Mouse (Mus musculus) midbrain, embryonic 11.5 days (tissue): ENCODE measurements at regions not wholly inside any gene's neighbourhood (a gene's known extent, or its start where the extent isn't known, plus 50 kb on each side); places are given as distances from the start of the nearest gene placed in this dataset.

Source experiments
- ATAC-seq: fragments of 200-750 bp; cut with Nextera tagmentation; 2 replicates; pipeline ENCODE4 v1.8.0; 2017; ENCODE audit warnings: moderate TSS enrichment, moderate library complexity; ENCODE audit not compliant: low FRiP score
- DNase-seq: peaks from one replicate; pipeline ENCODE4 v3.0.0; 2015; ENCODE audit warnings: low spot score; ENCODE audit errors: missing footprints
- H3K27ac ChIP-seq: fragments of 300-500 bp; sonication (generic); 2 replicates; pipeline ENCODE4 v1.5.1; 2014; ENCODE audit warnings: low read depth, low read length
- H3K27me3 ChIP-seq: fragments of 300-500 bp; sonication (generic); 2 replicates; pipeline ENCODE4 v1.6.1; 2014; ENCODE audit warnings: mild to moderate bottlenecking, low read length, moderate library complexity, mixed read lengths; ENCODE audit not compliant: control insufficient read depth, insufficient read depth
- H3K36me3 ChIP-seq: fragments of 300-500 bp; sonication (generic); 2 replicates; pipeline ENCODE4 v1.6.1; 2014; ENCODE audit warnings: mild to moderate bottlenecking, low read length, moderate library complexity, mixed read lengths; ENCODE audit not compliant: control insufficient read depth, insufficient read depth
- H3K4me1 ChIP-seq: fragments of 300-500 bp; sonication (generic); 2 replicates; pipeline ENCODE4 v1.6.1; 2014; ENCODE audit warnings: low read length; ENCODE audit not compliant: control insufficient read depth, insufficient read depth
- H3K4me2 ChIP-seq: fragments of 300-500 bp; sonication (generic); 2 replicates; pipeline ENCODE4 v1.6.1; 2014; ENCODE audit warnings: mild to moderate bottlenecking, moderate library complexity
- H3K4me3 ChIP-seq: fragments of 300-500 bp; sonication (generic); 2 replicates; pipeline ENCODE4 v1.5.1; 2014; ENCODE audit warnings: low read depth, low read length
- H3K9ac ChIP-seq: fragments of 300-500 bp; sonication (generic); 2 replicates; pipeline ENCODE4 v1.6.1; 2014; ENCODE audit warnings: low read length
- H3K9me3 ChIP-seq: fragments of 300-500 bp; sonication (generic); 2 replicates; pipeline ENCODE4 v1.6.1; 2016; ENCODE audit warnings: low read length; ENCODE audit not compliant: control insufficient read depth
- WGBS: fragments of 180-500 bp; shearing (Covaris S2); extraction: QIAGEN DNeasy Blood & Tissue Kit; methylation state at CpG from one replicate; pipeline ENCODE4 v1.1.7; 2014; 5-methylcytosine and 5-hydroxymethylcytosine counted together

DNA sequence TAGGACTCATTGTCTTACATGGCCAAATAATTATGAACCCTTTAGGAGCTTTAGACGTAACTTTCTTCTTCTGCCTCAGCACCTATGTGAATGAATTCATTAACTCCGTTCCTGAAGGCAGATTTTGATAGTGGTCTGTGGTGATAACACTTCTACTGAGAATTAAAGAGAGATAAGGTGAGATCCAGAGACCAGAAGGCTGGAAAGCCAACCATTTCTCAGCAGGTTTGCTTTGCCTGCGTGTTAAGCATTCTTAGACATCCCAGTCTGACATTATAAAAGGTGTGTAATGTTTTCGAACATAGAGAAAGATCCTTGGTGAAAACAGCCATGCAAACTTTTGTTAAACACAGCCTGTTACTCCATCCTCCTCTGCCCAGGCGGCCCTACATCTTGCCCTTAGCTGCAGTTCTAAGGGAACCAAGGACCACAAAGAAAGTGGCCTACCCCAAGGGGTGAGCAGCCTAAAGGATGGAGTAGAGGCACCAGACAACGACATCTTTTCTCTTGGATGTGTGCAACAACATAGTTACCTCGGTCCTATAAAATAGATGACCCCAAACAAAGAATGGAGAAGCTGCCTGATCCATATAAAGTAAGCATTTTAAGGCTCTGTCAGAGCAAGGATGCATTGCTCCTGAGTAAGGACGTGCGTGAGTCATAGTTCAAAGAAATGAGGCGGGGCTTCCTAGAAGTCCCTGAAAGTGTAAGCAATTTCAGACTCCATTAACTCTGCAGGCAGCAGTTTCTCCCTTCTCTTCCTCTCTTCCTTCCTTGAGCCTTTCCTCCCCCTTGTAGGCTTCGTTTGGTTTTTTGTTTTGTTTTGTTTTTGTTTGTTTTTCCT is 55.1 kb upstream of the Xpr1 start:
- Histone ChIP-seq H3K4me3 (no peak overlapping the region), H3K9ac (no peak overlapping the region), H3K4me1 (no peaks in the 10 kb centered on the region; the same call in 1 of the 2 replicates), H3K9me3 (no peaks in the 10 kb centered on the region), H3K27me3 (no peaks in the 10 kb centered on the region), H3K36me3 (no peaks in the 10 kb centered on the region), H3K27ac (no peak overlapping the region), H3K4me2 (no peak overlapping the region)
- WGBS, result 72% methylated on average over 11 of the region's 11 CpGs
- ATAC-seq (no peak), DNase-seq (no peak)

DNA sequence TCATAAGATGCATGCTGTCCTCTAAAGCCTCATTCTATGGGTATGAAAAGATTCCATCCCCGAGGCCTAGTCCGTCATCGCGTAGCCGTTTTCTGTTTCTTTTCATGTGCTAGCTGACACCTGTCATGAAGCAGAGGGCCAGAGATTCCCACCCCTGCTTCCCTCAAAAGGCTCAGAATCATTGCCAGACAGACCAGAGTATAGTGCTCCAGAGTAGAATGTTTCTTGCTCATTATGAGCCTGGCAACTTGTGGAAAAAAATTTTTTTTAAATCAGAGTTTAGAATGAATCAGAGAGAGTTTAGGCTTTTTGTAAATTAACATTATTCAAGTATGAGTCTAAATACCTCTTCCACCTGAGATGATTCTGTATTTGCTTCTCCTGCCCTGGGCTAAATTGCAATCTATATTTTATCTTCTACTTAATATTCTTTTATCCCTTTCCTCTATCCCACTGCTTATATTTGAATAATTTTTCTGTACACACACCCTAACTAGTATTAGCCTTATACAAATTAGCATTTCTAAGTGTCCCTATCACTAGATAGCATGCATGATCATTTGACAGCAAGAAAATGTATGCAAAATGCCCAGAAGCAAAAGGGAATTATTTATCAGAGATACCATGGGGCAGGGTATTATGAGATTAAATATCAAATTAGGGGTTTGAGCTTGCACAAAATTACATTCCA is 55.9 kb upstream of the Xpr1 start:
- ATAC-seq (no peak), DNase-seq (no peak)
- no peak overlapping the region for H3K4me3 ChIP-seq
- H3K27ac ChIP-seq, result no peak overlapping the region
- H3K9me3 ChIP-seq, result no peaks in the 10 kb centered on the region
- 67% methylated on average over 5 of the region's 5 CpGs for WGBS
- no peaks in the 10 kb centered on the region for H3K27me3 ChIP-seq
- H3K9ac ChIP-seq, result no peak overlapping the region
- H3K36me3 ChIP-seq, result no peaks in the 10 kb centered on the region
- no peaks in the 10 kb centered on the region; the same call in 1 of the 2 replicates for H3K4me1 ChIP-seq
- H3K4me2 ChIP-seq, result no peak overlapping the region

GRCm38 (mm10) chr1:155474973-155475372 is 57.8 kb upstream of the Xpr1 start:
- DNase-seq, result no peak
- Histone ChIP-seq H3K4me1 (no peaks in the 10 kb centered on the region; the same call in 1 of the 2 replicates), H3K4me2 (no peak overlapping the region), H3K27ac (no peak overlapping the region), H3K36me3 (no peaks in the 10 kb centered on the region), H3K27me3 (no peaks in the 10 kb centered on the region), H3K9ac (no peak overlapping the region), H3K9me3 (no peaks in the 10 kb centered on the region), H3K4me3 (no peak overlapping the region)
- WGBS, result 60% methylated on average over 2 of the region's 2 CpGs
- ATAC-seq, result no peak

DNA sequence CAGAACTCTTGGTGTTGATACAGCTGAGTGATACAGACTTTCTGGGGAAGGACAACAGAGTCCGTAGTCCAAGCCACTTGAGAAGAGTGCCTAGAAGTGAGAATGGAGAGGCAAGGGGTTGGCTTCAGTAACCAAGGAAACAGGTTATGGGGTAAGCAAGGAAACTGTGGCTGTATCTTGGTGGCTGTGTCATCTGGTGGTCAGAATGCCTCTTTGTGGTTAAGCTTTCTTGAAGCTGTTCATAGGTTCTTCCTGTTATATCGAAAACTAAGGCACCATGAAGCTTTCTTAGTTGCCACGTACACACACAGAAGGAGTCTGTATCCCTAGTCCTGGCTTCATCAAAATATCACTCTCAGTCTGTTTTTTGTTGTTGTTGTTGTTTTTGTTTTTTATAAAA is 59.0 kb upstream of the Xpr1 start:
- no peak overlapping the region for H3K4me2 ChIP-seq
- H3K36me3 ChIP-seq, result no peaks in the 10 kb centered on the region
- H3K4me1 ChIP-seq, result no peaks in the 10 kb centered on the region; the same call in 1 of the 2 replicates
- no peak overlapping the region for H3K4me3 ChIP-seq
- peak; percentile 12 for DNase-seq
- no peak for ATAC-seq
- H3K27ac ChIP-seq, result no peak overlapping the region
- H3K27me3 ChIP-seq, result no peaks in the 10 kb centered on the region
- WGBS, result 96% methylated on average over 3 of the region's 3 CpGs
- H3K9me3 ChIP-seq, result no peaks in the 10 kb centered on the region
- no peak overlapping the region for H3K9ac ChIP-seq

DNA sequence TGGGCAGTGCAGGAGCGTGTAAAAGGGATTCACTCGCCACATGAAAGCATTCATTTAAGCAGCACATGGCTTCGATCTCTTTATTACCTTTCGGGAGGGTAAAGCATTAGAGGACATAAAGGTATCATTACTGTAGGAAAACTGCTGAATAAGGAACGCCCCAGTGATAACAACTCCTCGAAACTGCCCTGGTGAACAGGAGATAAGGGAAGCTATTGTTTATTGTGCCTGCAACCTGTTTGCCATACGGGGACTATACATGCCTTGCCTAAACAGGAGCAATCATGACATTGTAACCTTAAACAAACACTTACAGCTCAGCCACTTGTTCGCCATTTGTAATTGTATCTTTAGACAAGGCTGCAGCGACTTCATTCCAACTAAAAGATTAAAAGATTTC is 64.9 kb upstream of the Xpr1 start:
- ATAC-seq (no peak), DNase-seq (no peak)
- H3K9ac ChIP-seq, result no peak overlapping the region
- H3K4me2 ChIP-seq, result no peak overlapping the region
- H3K4me1 ChIP-seq, result peaks cover 4% of the 10 kb centered on the region; the same call in 1 of the 2 replicates
- no peaks in the 10 kb centered on the region for H3K36me3 ChIP-seq
- H3K9me3 ChIP-seq, result no peaks in the 10 kb centered on the region
- no peak overlapping the region; the same call in 1 of the 2 replicates for H3K27ac ChIP-seq
- no peaks in the 10 kb centered on the region; the same call in 1 of the 2 replicates for H3K27me3 ChIP-seq
- H3K4me3 ChIP-seq, result no peak overlapping the region
- WGBS, result 66% methylated on average over 9 of the region's 9 CpGs

DNA sequence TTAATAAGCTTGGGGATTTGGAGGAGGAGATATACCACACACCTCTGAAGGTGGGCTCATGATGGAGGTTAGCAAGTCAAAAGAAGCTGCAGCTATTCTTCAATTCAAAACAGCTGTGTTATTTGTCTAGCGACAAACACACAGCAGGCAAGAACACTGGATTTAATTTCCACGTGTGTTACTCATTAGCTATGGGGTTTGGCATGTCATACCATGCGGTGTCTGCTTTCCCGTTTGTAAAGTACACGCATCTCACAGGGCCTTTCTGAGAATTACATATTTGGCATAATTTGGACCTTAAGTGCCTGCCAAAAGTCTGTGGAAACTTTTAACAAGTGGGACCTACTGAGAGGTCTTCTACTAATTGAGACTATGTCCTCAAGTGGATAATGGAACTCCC is 65.5 kb upstream of the Xpr1 start:
- Histone ChIP-seq H3K9ac (no peak overlapping the region), H3K27me3 (no peaks in the 10 kb centered on the region; the same call in 1 of the 2 replicates), H3K4me2 (no peak overlapping the region), H3K9me3 (no peaks in the 10 kb centered on the region), H3K4me1 (peaks cover 4% of the 10 kb centered on the region; the same call in 1 of the 2 replicates), H3K27ac (no peak overlapping the region), H3K4me3 (no peak overlapping the region), H3K36me3 (no peaks in the 10 kb centered on the region)
- DNase-seq (no peak), ATAC-seq (no peak)
- WGBS, result 76% methylated on average over 5 of the region's 5 CpGs

- H3K27me3 ChIP-seq, result no peaks in the 10 kb centered on the region; the same call in 1 of the 2 replicates
- no peak overlapping the region for H3K4me2 ChIP-seq
- DNase-seq (no peak), ATAC-seq (no peak)
- no peak overlapping the region for H3K27ac ChIP-seq
- no peak overlapping the region for H3K9ac ChIP-seq
- WGBS, result 83% methylated on average over 7 of the region's 7 CpGs
- H3K36me3 ChIP-seq, result no peaks in the 10 kb centered on the region
- H3K4me1 ChIP-seq, result peaks cover 4% of the 10 kb centered on the region; the same call in 1 of the 2 replicates
- no peak overlapping the region for H3K4me3 ChIP-seq
- H3K9me3 ChIP-seq, result no peaks in the 10 kb centered on the region
These were observed 66.5 kb upstream of the Xpr1 start for GRCm38 (mm10) chr1:155483693-155484092.

DNA sequence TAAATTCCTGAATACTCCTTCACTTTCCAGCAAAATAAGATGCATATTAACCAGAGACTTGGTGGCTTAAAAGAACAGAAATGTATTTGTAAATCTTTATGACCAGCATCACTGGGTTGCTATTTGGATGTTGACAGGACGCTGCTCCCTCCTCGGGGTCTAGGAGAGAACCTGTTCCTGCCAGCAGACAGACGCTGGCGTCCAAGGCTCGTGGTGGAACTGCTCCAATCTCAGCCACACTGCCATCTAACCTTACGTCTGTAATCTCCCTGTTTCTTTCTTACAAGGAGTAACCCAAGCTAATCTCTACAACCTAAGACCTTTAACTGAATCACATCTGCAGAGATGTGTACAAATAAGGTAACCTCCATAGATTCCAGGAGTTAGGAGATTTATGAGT is 70.1 kb upstream of the Acbd6 start:
- 87% methylated on average over 6 of the region's 6 CpGs for WGBS
- no peak overlapping the region for H3K27ac ChIP-seq
- ATAC-seq, result no peak

More for the DNA sequence above, 70.1 kb upstream of the Acbd6 start:
- Histone ChIP-seq H3K9me3 (no peaks in the 10 kb centered on the region), H3K4me3 (no peak overlapping the region), H3K4me1 (peaks cover 11% of the 10 kb centered on the region; the same call in 1 of the 2 replicates), H3K27me3 (no peaks in the 10 kb centered on the region; the same call in 1 of the 2 replicates), H3K4me2 (no peak overlapping the region), H3K9ac (no peak overlapping the region), H3K36me3 (no peaks in the 10 kb centered on the region)
- no peak for DNase-seq
